Mouse (Mus musculus): ENCODE measurements around the gene Mob2.

GRCm38 (mm10) chr7:142050536-142050935 lies 10.3 kb downstream of the Mob2 start:
- TF ChIP-seq CTCF (IDR thresholded peaks at IDR 0.05; ENCODE audit: low read depth) (no peak), EP300 (IDR thresholded peaks at IDR 0.05; ENCODE audit: low read depth) (no peak)

Measured in heart, postnatal 0 days (tissue).